Comparison of ENCODE assay signal across 20 mouse cellular contexts in the genomic region with DNA sequence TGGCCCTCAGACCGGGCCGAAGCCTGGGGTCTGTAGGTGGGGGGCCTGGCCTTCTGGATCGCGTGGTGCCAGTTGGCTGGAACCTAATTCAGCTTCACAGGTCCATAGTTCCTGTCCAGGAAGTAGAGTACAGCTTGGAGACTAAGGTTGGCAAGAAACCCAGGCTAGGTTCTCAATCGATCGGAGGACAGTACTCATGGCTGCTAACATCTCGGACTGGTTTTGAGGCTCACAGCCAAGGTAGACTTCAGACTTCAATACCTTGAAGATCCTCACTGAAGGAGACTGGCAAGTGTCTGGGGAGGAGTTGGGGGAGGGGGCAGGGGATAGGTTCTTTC. TPM values are rescaled to one million over a fixed set of nuclear protein-coding genes. Genes with fewer than 3 reads are reported as not detected.
DNase-seq lines count a peak whose midpoint lies in the region; ATAC-seq lines count a peak whose summit lies in the region.
"Had no signal": no experiment of that assay in that cellular context is flagged by ENCODE, and none has a peak within 500 bp of the region (broad histone marks: within the 10 kb centered on the region; RNA-seq: fewer than 3 reads in every experiment).

No protein-coding gene starts in this region.

- no peak for ATAC-seq in forebrain, embryonic 13.5 days
- no peak for ATAC-seq in lung, embryonic 16.5 days (ENCODE audit: low read depth)
- no peak for ATAC-seq in embryonic facial prominence, embryonic 15.5 days (ENCODE audit: insufficient number of reproducible peaks, low FRiP score, low TSS enrichment, low read depth)
- no peak for ATAC-seq in stomach, embryonic 16.5 days (ENCODE audit: insufficient read depth, low FRiP score)
- ATAC-seq in megakaryocyte, adult 5-6 weeks (ENCODE audit: poor library complexity, severe bottlenecking), result no peak
- ATAC-seq: activated CD4-positive, CD25-positive, alpha-beta regulatory T cell, adult 4 months had no signal

- H3K4me1 ChIP-seq in forebrain, embryonic 13.5 days, result peaks cover 31% of the 10 kb centered on the region
- H3K4me1 ChIP-seq in forebrain, embryonic 10.5 days, result peaks cover 36% of the 10 kb centered on the region
- H3K4me1 ChIP-seq in lung, embryonic 16.5 days (replicated peaks; ENCODE audit: control insufficient read depth, insufficient read depth, low read length), result peaks cover 16% of the 10 kb centered on the region
- H3K4me1 ChIP-seq in embryonic facial prominence, embryonic 15.5 days, result peaks cover 26% of the 10 kb centered on the region
- H3K4me1 ChIP-seq in stomach, embryonic 16.5 days (ENCODE audit: control insufficient read depth, insufficient read depth, low read length), result peaks cover 18% of the 10 kb centered on the region

- no peak overlapping the region for H3K4me3 ChIP-seq in forebrain, embryonic 13.5 days
- H3K4me3 ChIP-seq in forebrain, embryonic 10.5 days, result no peak overlapping the region
- H3K4me3 ChIP-seq in lung, embryonic 16.5 days (ENCODE audit: low read length), result no peak overlapping the region
- H3K4me3 ChIP-seq in embryonic facial prominence, embryonic 15.5 days (replicated peaks), result no peak overlapping the region
- peak overlapping the region; percentile 23 for H3K4me3 ChIP-seq in stomach, embryonic 16.5 days (replicated peaks; ENCODE audit: low read length)

- H3K36me3 ChIP-seq in forebrain, embryonic 13.5 days (ENCODE audit: poor library complexity, severe bottlenecking), result peaks cover 72% of the 10 kb centered on the region
- peaks cover 76% of the 10 kb centered on the region for H3K36me3 ChIP-seq in forebrain, embryonic 10.5 days (replicated peaks)
- peaks cover 37% of the 10 kb centered on the region for H3K36me3 ChIP-seq in lung, embryonic 16.5 days (ENCODE audit: control insufficient read depth, insufficient read depth, low read length)
- H3K36me3 ChIP-seq in embryonic facial prominence, embryonic 15.5 days, result peaks cover 65% of the 10 kb centered on the region
- H3K36me3 ChIP-seq in stomach, embryonic 16.5 days (ENCODE audit: control insufficient read depth, insufficient read depth, low read length), result peaks cover 12% of the 10 kb centered on the region

- no peak overlapping the region for H3K4me2 ChIP-seq in forebrain, embryonic 13.5 days
- H3K4me2 ChIP-seq in lung, embryonic 16.5 days (ENCODE audit: low read depth, low read length), result no peak overlapping the region
- H3K4me2 ChIP-seq in embryonic facial prominence, embryonic 15.5 days (replicated peaks), result no peak overlapping the region
- peak overlapping the region; percentile 41 for H3K4me2 ChIP-seq in stomach, embryonic 16.5 days (ENCODE audit: low read depth, low read length)
- H3K4me2 ChIP-seq: hindbrain, embryonic 14.5 days had no signal

- H3K27me3 ChIP-seq in forebrain, embryonic 13.5 days, result no peaks in the 10 kb centered on the region
- no peaks in the 10 kb centered on the region for H3K27me3 ChIP-seq in forebrain, embryonic 10.5 days (ENCODE audit: poor library complexity, severe bottlenecking)
- no peaks in the 10 kb centered on the region for H3K27me3 ChIP-seq in lung, embryonic 16.5 days (ENCODE audit: control insufficient read depth, insufficient read depth, low read depth, low read length)
- H3K27me3 ChIP-seq in embryonic facial prominence, embryonic 15.5 days, result no peaks in the 10 kb centered on the region
- H3K27me3 ChIP-seq in stomach, embryonic 16.5 days (ENCODE audit: control insufficient read depth, insufficient read depth, low read length), result no peaks in the 10 kb centered on the region

- 84% methylated on average over 7 of the region's 7 CpGs for WGBS in forebrain, embryonic 13.5 days
- 77% methylated on average over 7 of the region's 7 CpGs for WGBS in forebrain, embryonic 10.5 days
- 73% methylated on average over 7 of the region's 7 CpGs for WGBS in lung, embryonic 16.5 days
- WGBS in embryonic facial prominence, embryonic 15.5 days, result 82% methylated on average over 7 of the region's 7 CpGs
- WGBS in stomach, embryonic 16.5 days, result 63% methylated on average over 7 of the region's 7 CpGs

- H3K27ac ChIP-seq in forebrain, embryonic 13.5 days, result peak overlapping the region; percentile 6; the same call in 1 of the 2 replicates
- no peak overlapping the region for H3K27ac ChIP-seq in forebrain, embryonic 10.5 days
- peak overlapping the region; percentile 2; the same call in 1 of the 2 replicates for H3K27ac ChIP-seq in lung, embryonic 16.5 days (ENCODE audit: low read length)
- peak overlapping the region; percentile 61; the same call in 1 of the 2 replicates for H3K27ac ChIP-seq in embryonic facial prominence, embryonic 15.5 days (replicated peaks)
- peak overlapping the region; percentile 78 for H3K27ac ChIP-seq in stomach, embryonic 16.5 days (ENCODE audit: low read length)
- H3K27ac ChIP-seq: hindbrain, embryonic 14.5 days had no signal

- H3K9ac ChIP-seq in forebrain, embryonic 13.5 days, result no peak overlapping the region; the same call in 1 of the 2 replicates
- H3K9ac ChIP-seq in lung, embryonic 16.5 days (ENCODE audit: low read length), result no peak overlapping the region
- no peak overlapping the region for H3K9ac ChIP-seq in embryonic facial prominence, embryonic 15.5 days
- peak overlapping the region; percentile 54 for H3K9ac ChIP-seq in stomach, embryonic 16.5 days (ENCODE audit: low read length)
- H3K9ac ChIP-seq: hindbrain, embryonic 14.5 days had no signal

- no peaks in the 10 kb centered on the region for H3K9me3 ChIP-seq in forebrain, embryonic 13.5 days (replicated peaks)
- no peaks in the 10 kb centered on the region for H3K9me3 ChIP-seq in forebrain, embryonic 10.5 days
- H3K9me3 ChIP-seq in lung, embryonic 16.5 days (ENCODE audit: control insufficient read depth, low read length), result no peaks in the 10 kb centered on the region
- no peaks in the 10 kb centered on the region for H3K9me3 ChIP-seq in embryonic facial prominence, embryonic 15.5 days (replicated peaks)
- H3K9me3 ChIP-seq in stomach, embryonic 16.5 days (replicated peaks; ENCODE audit: control insufficient read depth, low read length), result no peaks in the 10 kb centered on the region

- no peak for DNase-seq in forebrain, embryonic 10.5 days (ENCODE audit: extremely low spot score, low spot score)
- DNase-seq in lung, adult 18-20 months, result no peak
- DNase-seq in ovary, postnatal 10 days (ENCODE audit: low spot score), result no peak
- DNase-seq: adrenal gland, postnatal 36 days; gastrocnemius, postnatal 25 days; kidney, adult 9 months; thymus, postnatal 25 days had no signal

RNA-seq across cellular contexts. Expression of gene Fam83e, which starts 0.2 kb away (rescaled TPM):
- polyA plus RNA-seq in forebrain, embryonic 13.5 days (2015; fragmentation: Nextera tagmentation; extraction: Ambion mirVana), result 1.3 TPM in 2 replicates
- polyA plus RNA-seq in forebrain, embryonic 10.5 days (2016; fragmentation: Nextera tagmentation; extraction: Ambion mirVana), result 2.6 and 3.3 TPM in 2 replicates
- polyA plus RNA-seq in lung, embryonic 16.5 days (2015; fragmentation: Nextera tagmentation; extraction: Ambion mirVana), result 2.0 and 2.1 TPM in 2 replicates
- 2.1 and 3.2 TPM in 2 replicates for polyA plus RNA-seq in embryonic facial prominence, embryonic 15.5 days (2015; fragmentation: Nextera tagmentation; extraction: Ambion mirVana)
- polyA plus RNA-seq in stomach, embryonic 16.5 days (2015; fragmentation: Nextera tagmentation; extraction: Ambion mirVana), result 16.0 and 24.7 TPM in 2 replicates
- total RNA-seq in megakaryocyte, adult 5-6 weeks (2015), result 0.18 and 0.29 TPM in 2 replicates
- 0.12 and 0.22 TPM in 2 replicates for total RNA-seq in megakaryocyte, adult 5-6 weeks (2017)
- polyA plus RNA-seq: activated CD4-positive, CD25-positive, alpha-beta regulatory T cell, adult 4 months had no signal

RNA-seq across cellular contexts. Expression of gene Sphk2, which starts 3.4 kb away (rescaled TPM):
- 25.3 and 29.7 TPM in 2 replicates for polyA plus RNA-seq in forebrain, embryonic 13.5 days (2015; fragmentation: Nextera tagmentation; extraction: Ambion mirVana)
- 34.0 and 36.6 TPM in 2 replicates for polyA plus RNA-seq in forebrain, embryonic 10.5 days (2016; fragmentation: Nextera tagmentation; extraction: Ambion mirVana)
- 28.9 TPM in 2 replicates for polyA plus RNA-seq in lung, embryonic 16.5 days (2015; fragmentation: Nextera tagmentation; extraction: Ambion mirVana)
- 38.4 and 43.4 TPM in 2 replicates for polyA plus RNA-seq in embryonic facial prominence, embryonic 15.5 days (2015; fragmentation: Nextera tagmentation; extraction: Ambion mirVana)
- polyA plus RNA-seq in stomach, embryonic 16.5 days (2015; fragmentation: Nextera tagmentation; extraction: Ambion mirVana), result 38.9 and 45.9 TPM in 2 replicates
- 14.6 and 21.2 TPM in 2 replicates for total RNA-seq in megakaryocyte, adult 5-6 weeks (2015)
- 13.7 and 15.7 TPM in 2 replicates for total RNA-seq in megakaryocyte, adult 5-6 weeks (2017)

RNA-seq across cellular contexts. Expression of gene Spaca4, which starts 4.4 kb away (rescaled TPM):
- polyA plus RNA-seq in forebrain, embryonic 13.5 days (2015; fragmentation: Nextera tagmentation; extraction: Ambion mirVana), result not detected in 2 replicates
- 0.50 TPM in 1 of 2 replicates, not detected in the other for polyA plus RNA-seq in forebrain, embryonic 10.5 days (2016; fragmentation: Nextera tagmentation; extraction: Ambion mirVana)
- polyA plus RNA-seq in lung, embryonic 16.5 days (2015; fragmentation: Nextera tagmentation; extraction: Ambion mirVana), result not detected in 2 replicates
- 0.24 and 0.25 TPM in 2 replicates for polyA plus RNA-seq in embryonic facial prominence, embryonic 15.5 days (2015; fragmentation: Nextera tagmentation; extraction: Ambion mirVana)
- 0.79 and 2.2 TPM in 2 replicates for polyA plus RNA-seq in stomach, embryonic 16.5 days (2015; fragmentation: Nextera tagmentation; extraction: Ambion mirVana)
- not detected in 2 replicates for total RNA-seq in megakaryocyte, adult 5-6 weeks (2015)
- not detected in 2 replicates for total RNA-seq in megakaryocyte, adult 5-6 weeks (2017)
- total RNA-seq: adrenal gland, postnatal 36 days; gastrocnemius, postnatal 25 days; layer of hippocampus, adult 8-10 months; left cerebral cortex, postnatal 14 days; megakaryocyte progenitor cell, adult 5-6 weeks had no signal
- polyA plus RNA-seq: activated CD4-positive, CD25-positive, alpha-beta regulatory T cell, adult 4 months; embryonic facial prominence, embryonic 14.5 days; heart, embryonic 14.5 days; hindbrain, embryonic 14.5 days; liver, embryonic 16.5 days had no signal

RNA-seq across cellular contexts. Expression of gene Rpl18, which starts 5.9 kb away (rescaled TPM):
- 808 and 823 TPM in 2 replicates for polyA plus RNA-seq in forebrain, embryonic 13.5 days (2015; fragmentation: Nextera tagmentation; extraction: Ambion mirVana)
- polyA plus RNA-seq in forebrain, embryonic 10.5 days (2016; fragmentation: Nextera tagmentation; extraction: Ambion mirVana), result 1,181 and 1,186 TPM in 2 replicates
- polyA plus RNA-seq in lung, embryonic 16.5 days (2015; fragmentation: Nextera tagmentation; extraction: Ambion mirVana), result 984 and 1,005 TPM in 2 replicates
- 1,062 and 1,100 TPM in 2 replicates for polyA plus RNA-seq in embryonic facial prominence, embryonic 15.5 days (2015; fragmentation: Nextera tagmentation; extraction: Ambion mirVana)
- 915 and 1,024 TPM in 2 replicates for polyA plus RNA-seq in stomach, embryonic 16.5 days (2015; fragmentation: Nextera tagmentation; extraction: Ambion mirVana)
- total RNA-seq in megakaryocyte, adult 5-6 weeks (2015), result 1,249 and 1,272 TPM in 2 replicates
- 1,058 and 1,261 TPM in 2 replicates for total RNA-seq in megakaryocyte, adult 5-6 weeks (2017)

RNA-seq across cellular contexts. Expression of gene Dbp, which starts 16.3 kb away (rescaled TPM):
- 2.5 and 3.0 TPM in 2 replicates for polyA plus RNA-seq in forebrain, embryonic 13.5 days (2015; fragmentation: Nextera tagmentation; extraction: Ambion mirVana)
- 2.6 and 2.7 TPM in 2 replicates for polyA plus RNA-seq in forebrain, embryonic 10.5 days (2016; fragmentation: Nextera tagmentation; extraction: Ambion mirVana)
- 1.5 and 1.7 TPM in 2 replicates for polyA plus RNA-seq in lung, embryonic 16.5 days (2015; fragmentation: Nextera tagmentation; extraction: Ambion mirVana)
- 6.8 and 7.0 TPM in 2 replicates for polyA plus RNA-seq in embryonic facial prominence, embryonic 15.5 days (2015; fragmentation: Nextera tagmentation; extraction: Ambion mirVana)
- polyA plus RNA-seq in stomach, embryonic 16.5 days (2015; fragmentation: Nextera tagmentation; extraction: Ambion mirVana), result 2.7 and 2.9 TPM in 2 replicates
- total RNA-seq in megakaryocyte, adult 5-6 weeks (2015), result 3.3 and 4.1 TPM in 2 replicates
- 3.9 and 5.9 TPM in 2 replicates for total RNA-seq in megakaryocyte, adult 5-6 weeks (2017)
